Mouse (Mus musculus) urinary bladder, postnatal 4 days (tissue): ENCODE results near the gene Fbf1.
A peak's percentile ranks its signal among the peaks of the same experiment; 100 is the strongest.

Source experiments
- DNase-seq, 2 experiments: peaks; one replicate each; pipeline ENCODE4 v3.0.0; 2021 to 2022; ENCODE audit warnings: low spot score in 2 of 2

The Fbf1 gene

GRCm38 (mm10) chr11:116185836-116186235 is 17.9 kb upstream of the Fbf1 start:
- no peak for DNase-seq

- no peak for DNase-seq
Observed at GRCm38 (mm10) chr11:116178411-116179121, 10.6 kb upstream of the Fbf1 start.

GRCm38 (mm10) chr11:116176010-116176409 is 8.0 kb upstream of the Fbf1 start:
- DNase-seq: no peak

- no peak for DNase-seq
Observed at GRCm38 (mm10) chr11:116174775-116175448, 6.9 kb upstream of the Fbf1 start.

GRCm38 (mm10) chr11:116171959-116172358 is 4.0 kb upstream of the Fbf1 start:
- DNase-seq: no peak

GRCm38 (mm10) chr11:116170003-116170800 is 2.2 kb upstream of the Fbf1 start:
- no peak for DNase-seq

GRCm38 (mm10) chr11:116169214-116169613 is 1.2 kb upstream of the Fbf1 start:
- no peak for DNase-seq

- DNase-seq: no peak
Observed at GRCm38 (mm10) chr11:116167232-116167631, 734 bp downstream of the Fbf1 start.

- no peak for DNase-seq
Observed at GRCm38 (mm10) chr11:116163002-116163401, 5.0 kb downstream of the Fbf1 start.

GRCm38 (mm10) chr11:116162146-116162545 is 5.8 kb downstream of the Fbf1 start:
- no peak for DNase-seq

GRCm38 (mm10) chr11:116161312-116161711 is 6.7 kb downstream of the Fbf1 start:
- DNase-seq: no peak

- DNase-seq: no peak
Observed at GRCm38 (mm10) chr11:116150960-116151359, 17.0 kb downstream of the Fbf1 start.

GRCm38 (mm10) chr11:116149341-116149740 is 18.6 kb downstream of the Fbf1 start:
- no peak for DNase-seq

- no peak for DNase-seq
Observed at GRCm38 (mm10) chr11:116148761-116149221, 19.2 kb downstream of the Fbf1 start.

- DNase-seq: no peak
Observed at GRCm38 (mm10) chr11:116146294-116146985, 21.5 kb downstream of the Fbf1 start.

- no peak for DNase-seq
Observed at GRCm38 (mm10) chr11:116145481-116146293, 22.3 kb downstream of the Fbf1 start.

- no peak for DNase-seq
Observed at GRCm38 (mm10) chr11:116143468-116143867, 24.5 kb downstream of the Fbf1 start.

- DNase-seq: no peak
Observed at GRCm38 (mm10) chr11:116142211-116142991, 25.6 kb downstream of the Fbf1 start.

- DNase-seq: peak; percentile 83 to 85
Observed at GRCm38 (mm10) chr11:116138468-116139138, 29.4 kb downstream of the Fbf1 start, which contains the start of gene Mrpl38. Mrpl38 (minus strand) TSS chr11:116138868.

- DNase-seq: no peak
Observed at GRCm38 (mm10) chr11:116138096-116138467, 29.9 kb downstream of the Fbf1 start.
